13 mouse cellular contexts compared by ENCODE assay signal in the genomic region with DNA sequence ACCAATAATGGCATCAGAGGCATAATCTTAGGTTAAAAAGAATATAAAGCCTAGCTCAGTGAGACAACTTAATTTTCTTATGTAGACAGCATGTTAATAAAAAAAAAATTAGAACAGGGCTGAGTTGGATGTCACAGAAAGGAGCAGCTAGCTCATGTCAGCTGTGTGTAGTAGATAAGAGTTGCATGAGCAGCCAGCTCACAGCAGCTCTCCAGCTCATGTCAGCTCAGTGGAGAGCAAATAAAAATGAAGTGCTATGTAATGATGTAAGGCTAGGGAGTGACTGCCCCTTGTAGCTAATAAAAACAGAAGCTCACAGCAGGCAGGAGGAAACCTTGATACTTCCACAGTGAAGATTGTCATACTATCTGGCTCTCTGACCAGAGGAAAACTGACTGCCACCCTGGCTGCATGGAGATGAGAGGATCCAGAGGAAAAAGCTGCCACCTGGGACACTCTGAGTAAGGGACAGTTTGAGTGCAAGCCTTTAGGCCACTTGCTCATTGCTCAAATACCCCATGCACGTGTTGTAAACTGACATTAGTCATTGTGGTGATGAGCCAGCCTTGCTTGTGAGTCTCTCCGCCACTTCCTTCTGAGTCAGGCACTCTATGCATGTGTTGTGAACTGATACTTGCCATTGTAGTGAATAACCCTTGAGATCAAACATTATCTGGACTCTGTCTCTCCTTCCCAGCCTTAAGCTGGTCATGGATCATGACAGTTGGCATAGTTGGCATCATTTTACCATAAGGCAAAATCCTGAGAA. TPM values are rescaled to one million over a fixed set of nuclear protein-coding genes. Genes with fewer than 3 reads are reported as not detected.
DNase-seq lines count a peak whose midpoint lies in the region; ATAC-seq and TF ChIP-seq lines count a peak whose summit lies in the region.
"Had no signal": no experiment of that assay in that cellular context is flagged by ENCODE, and none has a peak within 500 bp of the region (broad histone marks: within the 10 kb centered on the region; RNA-seq: fewer than 3 reads in every experiment).

No protein-coding gene starts in this region.

- 64% methylated on average over 2 of the region's 2 CpGs for WGBS in intestine, embryonic 15.5 days
- WGBS in intestine, postnatal 0 days: 65% methylated on average over 2 of the region's 2 CpGs
- WGBS in liver, embryonic 15.5 days (ENCODE audit: insufficient replicate concordance): 19% methylated on average over 2 of the region's 2 CpGs

- H3K4me2 ChIP-seq in intestine, embryonic 15.5 days (replicated peaks): no peak overlapping the region
- H3K4me2 ChIP-seq in intestine, postnatal 0 days (replicated peaks; ENCODE audit: low read depth): no peak overlapping the region
- H3K4me2 ChIP-seq in liver, embryonic 15.5 days: peak overlapping the region; percentile 27; the same call in 1 of the 2 replicates
- H3K4me2 ChIP-seq: embryonic facial prominence, embryonic 13.5 days; heart, embryonic 12.5 days had no signal

- no peak overlapping the region for H3K27ac ChIP-seq in intestine, embryonic 15.5 days
- no peak overlapping the region for H3K27ac ChIP-seq in intestine, postnatal 0 days (ENCODE audit: low read depth, low read length)
- peak overlapping the region; percentile 78 for H3K27ac ChIP-seq in liver, embryonic 15.5 days (replicated peaks)
- H3K27ac ChIP-seq: embryonic facial prominence, embryonic 13.5 days had no signal

- no peak overlapping the region for H3K9ac ChIP-seq in intestine, embryonic 15.5 days
- H3K9ac ChIP-seq in intestine, postnatal 0 days (ENCODE audit: low read depth, low read length): no peak overlapping the region
- no peak overlapping the region for H3K9ac ChIP-seq in liver, embryonic 15.5 days
- H3K9ac ChIP-seq: embryonic facial prominence, embryonic 13.5 days; heart, embryonic 12.5 days had no signal

- no peak overlapping the region for H3K4me3 ChIP-seq in intestine, embryonic 15.5 days (replicated peaks)
- H3K4me3 ChIP-seq in intestine, postnatal 0 days (ENCODE audit: low read depth, low read length): no peak overlapping the region
- H3K4me3 ChIP-seq in liver, embryonic 15.5 days (replicated peaks): no peak overlapping the region
- H3K4me3 ChIP-seq: embryonic facial prominence, embryonic 13.5 days; heart, embryonic 12.5 days had no signal

- no peaks in the 10 kb centered on the region for H3K9me3 ChIP-seq in intestine, embryonic 15.5 days
- no peaks in the 10 kb centered on the region for H3K9me3 ChIP-seq in intestine, postnatal 0 days (ENCODE audit: control insufficient read depth)
- H3K9me3 ChIP-seq in liver, embryonic 15.5 days (replicated peaks): no peaks in the 10 kb centered on the region
- H3K9me3 ChIP-seq: embryonic facial prominence, embryonic 13.5 days; heart, embryonic 12.5 days had no signal

- H3K4me1 ChIP-seq in intestine, embryonic 15.5 days (replicated peaks): no peaks in the 10 kb centered on the region
- no peaks in the 10 kb centered on the region for H3K4me1 ChIP-seq in intestine, postnatal 0 days (replicated peaks; ENCODE audit: control insufficient read depth, insufficient read depth, low read length)
- peaks cover 11% of the 10 kb centered on the region; the same call in 1 of the 2 replicates for H3K4me1 ChIP-seq in liver, embryonic 15.5 days (replicated peaks)
- H3K4me1 ChIP-seq: embryonic facial prominence, embryonic 13.5 days; heart, embryonic 12.5 days had no signal

- no peak for TF ChIP-seq CTCF in intestine, postnatal 0 days (IDR thresholded peaks at IDR 0.05; ENCODE audit: low read depth)

- ATAC-seq in intestine, embryonic 15.5 days: peak; percentile 73
- ATAC-seq in intestine, postnatal 0 days: no peak
- ATAC-seq in liver, embryonic 15.5 days (ENCODE audit: insufficient read depth): peak; percentile 96

- H3K36me3 ChIP-seq in intestine, embryonic 15.5 days: no peaks in the 10 kb centered on the region
- H3K36me3 ChIP-seq in intestine, postnatal 0 days (ENCODE audit: control insufficient read depth, insufficient read depth): no peaks in the 10 kb centered on the region
- H3K36me3 ChIP-seq in liver, embryonic 15.5 days (replicated peaks): no peaks in the 10 kb centered on the region
- H3K36me3 ChIP-seq: embryonic facial prominence, embryonic 13.5 days; heart, embryonic 12.5 days had no signal

- H3K27me3 ChIP-seq in intestine, embryonic 15.5 days (replicated peaks): no peaks in the 10 kb centered on the region
- H3K27me3 ChIP-seq in intestine, postnatal 0 days (replicated peaks; ENCODE audit: control insufficient read depth, insufficient read depth, low read length): no peaks in the 10 kb centered on the region
- no peaks in the 10 kb centered on the region for H3K27me3 ChIP-seq in liver, embryonic 15.5 days
- H3K27me3 ChIP-seq: embryonic facial prominence, embryonic 13.5 days; heart, embryonic 12.5 days had no signal

- peak; percentile 99 for DNase-seq in 416B (ENCODE audit: low read depth)
- peak; percentile 39 for DNase-seq in c-Kit-positive CD71-positive TER-119-negative erythroid progenitor cells, embryonic 14.5 days (ENCODE audit: low read depth)
- no peak for DNase-seq in thymus, postnatal 0 days (ENCODE audit: low spot score)
- DNase-seq in B cell, adult 2 months: no peak
- no peak for DNase-seq in ovary, postnatal 36 days (ENCODE audit: low spot score)
- DNase-seq: cerebellum, adult 9-10 months; kidney, postnatal 10 days; thymus, adult 18-20 months had no signal

RNA-seq across cellular contexts. Expression of a gene that starts 49.3 kb away (rescaled TPM):
- 22.5 and 25.6 TPM in 2 replicates for polyA plus RNA-seq in intestine, embryonic 15.5 days (2015; fragmentation: Nextera tagmentation; extraction: Ambion mirVana)
- 11.7 and 12.7 TPM in 2 replicates for polyA plus RNA-seq in intestine, postnatal 0 days (2015; fragmentation: Nextera tagmentation; extraction: Ambion mirVana)
- 8.5 and 9.1 TPM in 2 replicates for polyA plus RNA-seq in liver, embryonic 15.5 days (2015; fragmentation: Nextera tagmentation; extraction: Ambion mirVana)
- polyA plus RNA-seq in thymus, postnatal 0 days (2015; fragmentation: Nextera tagmentation; extraction: Ambion mirVana): 11.0 and 11.9 TPM in 2 replicates

Comparison
In these comparisons a context has a peak if more than half of its experiments do, and no peak if none do; other contexts are left out.
1. DNase-seq: peak in 416B (single experiment) and c-Kit-positive CD71-positive TER-119-negative erythroid progenitor cells, embryonic 14.5 days (single experiment); none in thymus, postnatal 0 days (single experiment), B cell, adult 2 months (0 of 2) and ovary, postnatal 36 days (single experiment).